Mouse (Mus musculus) embryonic facial prominence, embryonic 11.5 days (tissue): ENCODE results near the gene Stxbp1. TPM values are rescaled to one million over a fixed set of nuclear protein-coding genes. Genes with fewer than 3 reads are reported as not detected.
A peak's percentile ranks its signal among the peaks of the same experiment; 100 is the strongest.

Source experiments
- ATAC-seq: fragments of 200-750 bp; cut with Nextera tagmentation; replicated peaks from 2 replicates; pipeline ENCODE4 v1.8.0; 2017; ENCODE audit warnings: low read depth; ENCODE audit not compliant: insufficient number of reproducible peaks, low FRiP score, low TSS enrichment
- DNase-seq: peaks from one replicate; pipeline ENCODE4 v3.0.0-alpha.2; 2015; ENCODE audit warnings: low spot score
- H3K27ac ChIP-seq: fragments of 300-500 bp; sonication (generic); replicated peaks from 2 replicates; pipeline ENCODE4 v1.5.1; 2014; ENCODE audit warnings: mild to moderate bottlenecking, low read depth, low read length, control low read depth
- H3K27me3 ChIP-seq: fragments of 300-500 bp; sonication (generic); 2 replicates; pipeline ENCODE4 v1.6.1; 2014; ENCODE audit warnings: mild to moderate bottlenecking, low read length, moderate library complexity, mixed read lengths; ENCODE audit not compliant: control insufficient read depth, insufficient read depth
- H3K36me3 ChIP-seq: fragments of 300-500 bp; sonication (generic); replicated peaks from 2 replicates; pipeline ENCODE4 v1.6.1; 2014; ENCODE audit warnings: low read depth, mild to moderate bottlenecking, low read length, moderate library complexity, mixed read lengths; ENCODE audit not compliant: control insufficient read depth, insufficient read depth
- H3K4me1 ChIP-seq: fragments of 300-500 bp; sonication (generic); 2 replicates; pipeline ENCODE4 v1.6.1; 2014; ENCODE audit warnings: low read length, mixed read lengths; ENCODE audit not compliant: control insufficient read depth, insufficient read depth
- H3K4me2 ChIP-seq: fragments of 300-500 bp; sonication (generic); 2 replicates; pipeline ENCODE4 v1.6.1; 2014; ENCODE audit warnings: low read depth, mild to moderate bottlenecking, control low read depth, low read length, moderate library complexity
- H3K4me3 ChIP-seq: fragments of 300-500 bp; sonication (generic); 2 replicates; pipeline ENCODE4 v1.5.1; 2014; ENCODE audit warnings: low read depth, low read length, control low read depth
- H3K9ac ChIP-seq: fragments of 300-500 bp; sonication (generic); replicated peaks from 2 replicates; pipeline ENCODE4 v1.6.1; 2014; ENCODE audit warnings: mild to moderate bottlenecking, control low read depth, low read length
- H3K9me3 ChIP-seq: fragments of 300-500 bp; sonication (generic); replicated peaks from 2 replicates; pipeline ENCODE4 v1.6.1; 2016; ENCODE audit warnings: mild to moderate bottlenecking, low read length, inconsistent platforms, mixed read lengths; ENCODE audit not compliant: control insufficient read depth
- WGBS: fragments of 180-500 bp; shearing (Covaris S2); extraction: QIAGEN DNeasy Blood & Tissue Kit; methylation state at CpG from one replicate; pipeline ENCODE4 v1.1.7; 2014; 5-methylcytosine and 5-hydroxymethylcytosine counted together
- polyA plus RNA-seq: library from polyadenylated mRNA; unstranded; fragments of >200 nt; fragmentation: Nextera tagmentation; extraction: Ambion mirVana; gene quantifications from 2 replicates; pipeline ENCODE4 v1.2.1, GENCODE M21; 2014

Gene Stxbp1
- polyA plus RNA-seq, 1 experiment from 2014 or later = 22.0 TPM

DNA sequence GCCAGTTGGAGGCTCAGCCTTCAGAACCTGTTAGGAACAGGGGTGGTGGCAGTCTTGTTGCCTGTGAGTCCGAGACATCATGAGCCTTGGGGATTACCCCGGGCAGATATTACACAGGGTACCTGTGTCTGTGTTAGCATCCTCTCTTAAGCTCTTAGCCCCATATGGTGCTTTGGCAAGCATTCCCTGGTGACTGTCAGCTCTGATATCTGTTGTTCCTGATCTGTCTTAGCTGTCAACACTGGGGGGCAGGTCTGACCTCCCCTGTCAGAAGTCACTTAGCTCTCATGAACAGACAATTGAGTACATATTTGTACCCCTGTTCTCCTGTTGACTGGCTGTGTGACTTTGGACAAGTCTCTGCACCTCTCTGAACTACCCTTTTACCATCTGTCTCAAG is 88.0 kb downstream of the Stxbp1 start:
- no peak for DNase-seq

DNA sequence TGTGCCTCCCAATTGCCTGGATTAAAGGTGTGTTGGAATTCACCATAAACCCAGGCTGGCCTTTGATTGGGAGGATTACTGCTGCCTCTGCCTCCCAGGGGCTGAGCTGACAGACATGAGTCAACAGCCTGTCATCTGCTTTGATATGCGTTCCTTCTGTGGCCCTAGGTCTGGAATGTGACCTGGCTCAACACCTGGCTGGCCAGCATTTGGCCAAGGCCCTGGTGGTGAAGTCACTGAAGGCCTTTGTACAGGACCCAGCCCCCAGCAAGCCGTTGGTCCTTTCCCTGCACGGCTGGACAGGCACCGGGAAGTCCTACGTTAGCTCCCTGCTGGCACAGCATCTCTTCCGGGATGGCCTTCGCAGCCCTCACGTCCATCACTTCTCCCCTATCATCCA is 88.5 kb downstream of the Stxbp1 start:
- peaks cover 3% of the 10 kb centered on the region for H3K36me3 ChIP-seq
- 76% methylated on average over 8 of the region's 8 CpGs for WGBS
- H3K4me2 ChIP-seq = no peak overlapping the region
- no peak overlapping the region for H3K9ac ChIP-seq
- H3K27ac ChIP-seq = no peak overlapping the region; the same call in 1 of the 2 replicates
- H3K4me1 ChIP-seq = no peaks in the 10 kb centered on the region
- H3K27me3 ChIP-seq = no peaks in the 10 kb centered on the region
- no peaks in the 10 kb centered on the region for H3K9me3 ChIP-seq
- ATAC-seq (no peak), DNase-seq (no peak)
- no peak overlapping the region for H3K4me3 ChIP-seq

More for the DNA sequence above, 88.0 kb downstream of the Stxbp1 start:
- Histone ChIP-seq H3K27me3 (no peaks in the 10 kb centered on the region), H3K4me2 (no peak overlapping the region), H3K27ac (no peak overlapping the region; the same call in 1 of the 2 replicates), H3K4me3 (no peak overlapping the region), H3K36me3 (peaks cover 3% of the 10 kb centered on the region), H3K9me3 (no peaks in the 10 kb centered on the region), H3K9ac (no peak overlapping the region), H3K4me1 (no peaks in the 10 kb centered on the region)
- 92% methylated on average over 2 of the region's 2 CpGs for WGBS
- ATAC-seq = no peak

DNA sequence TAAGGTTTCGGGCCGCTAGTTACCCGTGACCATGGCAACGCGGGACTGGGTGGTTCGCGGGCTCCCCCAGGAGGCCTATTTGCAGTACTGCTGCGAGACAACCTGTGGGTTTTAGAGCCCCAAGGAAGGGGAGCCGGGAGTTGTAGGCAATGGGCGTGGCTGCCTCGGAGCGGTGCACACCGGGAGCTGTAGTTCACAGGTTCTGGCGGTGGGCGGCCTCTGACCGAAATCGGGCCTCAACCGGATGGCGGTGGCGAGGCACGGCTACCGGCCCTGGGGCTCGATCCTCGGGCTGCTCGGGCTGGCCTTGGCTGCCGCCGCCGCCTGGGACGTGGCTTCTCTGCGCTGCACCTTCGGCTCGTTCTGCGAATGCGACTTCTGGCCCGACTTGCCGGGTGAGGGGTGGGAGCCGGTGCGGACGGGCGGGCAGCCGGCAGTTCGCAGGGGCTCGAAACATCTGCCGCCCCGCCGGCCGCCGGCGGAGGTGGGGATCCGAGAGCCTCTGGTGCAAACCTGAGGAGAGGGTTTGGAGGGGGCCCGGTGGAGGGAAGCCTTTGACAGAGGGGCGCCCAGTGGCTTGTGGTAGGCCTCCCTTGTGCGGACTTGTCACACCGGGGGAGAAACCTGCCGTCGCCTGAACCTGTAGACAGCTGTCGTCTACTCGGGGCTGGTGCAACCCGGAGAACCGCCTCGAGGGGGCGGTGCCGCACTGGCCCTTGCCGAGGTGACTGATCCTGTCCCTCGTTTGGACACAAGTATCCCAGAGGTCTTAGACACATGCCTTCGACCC is 89.8 kb downstream of the Stxbp1 start, which contains the start of gene Tor2a:
Gene Tor2a (plus strand): TSS at position 179 of the 790 bp plus-strand sequence.
- Histone ChIP-seq H3K27ac (peak within 1 kb of the TSS; percentile 79), H3K4me1 (no peaks in the 10 kb centered on the region), H3K27me3 (no peaks in the 10 kb centered on the region), H3K4me2 (peak within 1 kb of the TSS; percentile 56), H3K4me3 (peak within 1 kb of the TSS; percentile 62), H3K36me3 (peaks cover 6% of the 10 kb centered on the region), H3K9me3 (no peaks in the 10 kb centered on the region), H3K9ac (peak within 1 kb of the TSS; percentile 82)
- ATAC-seq (peak; percentile 72), DNase-seq (peak; percentile 99)
- under 1% methylated on average over 66 of the region's 66 CpGs for WGBS

DNA sequence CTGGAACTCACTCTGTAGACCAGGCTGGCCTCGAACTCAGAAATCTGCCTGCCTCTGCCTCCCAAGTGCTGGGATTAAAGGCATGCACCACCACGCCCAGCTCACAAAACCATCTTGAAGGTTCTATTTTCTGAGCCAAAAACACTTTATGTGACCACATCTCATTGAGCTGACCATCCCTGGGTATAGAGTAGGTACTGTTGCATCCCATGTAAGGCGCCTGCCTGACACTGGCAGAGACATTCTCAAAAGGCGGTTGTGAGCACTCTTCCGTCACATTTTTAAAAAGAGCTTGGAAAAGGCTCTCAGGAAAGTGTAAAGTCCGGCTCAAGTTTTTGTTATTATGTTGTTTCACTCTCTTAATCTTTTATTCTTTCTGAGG is 90.4 kb downstream of the Stxbp1 start:
- no peaks in the 10 kb centered on the region for H3K9me3 ChIP-seq
- peaks cover 6% of the 10 kb centered on the region for H3K36me3 ChIP-seq
- H3K4me1 ChIP-seq = no peaks in the 10 kb centered on the region; the same call in 1 of the 2 replicates
- ATAC-seq (no peak), DNase-seq (no peak)
- no peaks in the 10 kb centered on the region for H3K27me3 ChIP-seq
- H3K9ac ChIP-seq = no peak overlapping the region
- no peak overlapping the region for H3K27ac ChIP-seq
- H3K4me3 ChIP-seq = no peak overlapping the region; the same call in 1 of the 2 replicates
- no peak overlapping the region for H3K4me2 ChIP-seq
- WGBS = 23% methylated on average over 5 of the region's 6 CpGs

DNA sequence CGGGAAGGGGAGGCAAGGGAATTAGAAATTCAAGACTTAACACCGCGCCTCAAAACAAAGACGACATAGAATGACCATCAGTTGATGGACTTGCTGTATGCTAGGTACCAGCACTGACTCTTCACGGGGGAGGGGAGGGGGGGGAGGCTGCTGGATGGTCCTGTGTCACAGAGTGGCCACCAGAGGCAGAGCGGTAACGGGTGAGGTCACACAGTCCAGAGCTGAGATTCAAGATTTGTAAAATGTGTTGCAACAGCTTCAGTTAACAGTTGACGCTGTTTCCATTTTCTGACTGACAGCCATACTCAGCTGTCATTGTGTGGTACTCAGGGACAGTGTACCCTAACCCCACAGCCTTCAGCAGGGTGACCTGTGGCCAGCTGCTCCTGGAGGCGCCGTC is 94.9 kb downstream of the Stxbp1 start:
- H3K4me3 ChIP-seq = no peak overlapping the region
- no peaks in the 10 kb centered on the region for H3K27me3 ChIP-seq
- no peak for DNase-seq
- H3K9me3 ChIP-seq = no peaks in the 10 kb centered on the region
- no peak overlapping the region for H3K9ac ChIP-seq
- no peak for ATAC-seq
- peaks cover 4% of the 10 kb centered on the region; the same call in 1 of the 2 replicates for H3K36me3 ChIP-seq
- no peak overlapping the region for H3K27ac ChIP-seq
- peaks cover 4% of the 10 kb centered on the region; the same call in 1 of the 2 replicates for H3K4me1 ChIP-seq
- WGBS = 69% methylated on average over 10 of the region's 10 CpGs
- no peak overlapping the region for H3K4me2 ChIP-seq

DNA sequence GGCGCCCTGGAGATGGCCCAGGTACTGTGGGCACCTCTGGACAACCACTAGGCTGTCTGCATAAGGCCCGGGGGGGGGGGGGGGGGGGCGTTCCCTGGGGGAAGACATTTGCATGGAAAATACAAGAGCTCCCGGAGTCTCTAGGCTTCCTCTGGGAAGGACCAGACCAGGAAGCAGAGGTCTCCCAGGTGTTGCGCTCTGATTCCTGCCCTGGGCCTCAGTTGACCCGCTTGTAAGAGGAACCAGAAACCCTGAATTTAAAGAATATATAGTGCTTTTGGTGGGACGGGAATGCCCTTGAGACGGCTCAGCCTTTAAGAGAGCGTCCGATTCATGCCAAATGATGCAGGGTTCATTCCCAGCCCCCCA is 95.4 kb downstream of the Stxbp1 start:
- no peak for ATAC-seq
- WGBS = 18% methylated on average over 9 of the region's 10 CpGs
- Histone ChIP-seq H3K9ac (peak overlapping the region; percentile 26), H3K27ac (peak overlapping the region; percentile 35; the same call in 1 of the 2 replicates), H3K27me3 (no peaks in the 10 kb centered on the region), H3K9me3 (no peaks in the 10 kb centered on the region), H3K4me1 (peaks cover 4% of the 10 kb centered on the region; the same call in 1 of the 2 replicates), H3K36me3 (peaks cover 4% of the 10 kb centered on the region; the same call in 1 of the 2 replicates), H3K4me3 (peak overlapping the region; percentile 34), H3K4me2 (peak overlapping the region; percentile 64)
- DNase-seq = no peak

DNA sequence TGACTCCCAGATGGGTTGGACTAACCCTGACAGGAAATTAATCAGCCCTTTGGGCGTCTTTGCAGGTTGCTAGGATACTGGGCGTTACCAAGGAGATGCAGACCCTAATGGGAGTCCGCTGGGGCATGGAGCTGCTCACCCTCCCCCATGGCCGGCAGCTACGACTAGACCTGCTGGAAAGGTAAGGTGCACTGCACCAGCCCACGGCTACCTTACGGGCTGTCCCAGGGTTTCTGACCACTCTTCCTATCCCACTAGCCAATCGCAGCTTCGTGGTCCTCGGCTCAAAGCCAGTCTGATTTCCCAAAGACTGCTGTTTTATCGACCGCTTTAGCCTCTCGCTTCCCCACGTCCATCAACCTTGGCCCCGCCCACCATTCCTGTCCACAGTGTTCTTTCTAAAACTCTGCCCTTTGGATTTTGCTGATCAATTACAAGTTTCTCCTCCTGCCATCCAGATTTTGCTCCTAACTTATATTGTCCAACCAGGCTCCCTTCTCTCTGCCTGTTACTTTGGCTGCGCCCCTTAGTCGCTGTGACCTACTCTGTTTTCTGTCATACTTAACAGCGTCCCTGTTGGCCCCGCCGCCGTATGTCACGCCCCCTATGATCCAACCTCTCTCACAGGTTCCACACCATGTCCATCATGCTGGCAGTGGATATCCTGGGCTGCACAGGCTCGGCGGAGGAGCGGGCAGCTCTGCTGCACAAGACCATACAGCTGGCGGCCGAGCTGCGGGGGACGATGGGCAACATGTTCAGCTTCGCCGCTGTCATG is 96.0 kb downstream of the Stxbp1 start:
- WGBS = 3% methylated on average over 31 of the region's 31 CpGs
- peak; percentile 85 for ATAC-seq
- peak overlapping the region; percentile 34 for H3K4me3 ChIP-seq
- H3K9me3 ChIP-seq = no peaks in the 10 kb centered on the region
- H3K36me3 ChIP-seq = peaks cover 4% of the 10 kb centered on the region; the same call in 1 of the 2 replicates
- DNase-seq = peak; percentile 80
- peak overlapping the region; percentile 26 for H3K9ac ChIP-seq
- peaks cover 4% of the 10 kb centered on the region; the same call in 1 of the 2 replicates for H3K4me1 ChIP-seq
- peak overlapping the region; percentile 35; the same call in 1 of the 2 replicates for H3K27ac ChIP-seq
- H3K27me3 ChIP-seq = no peaks in the 10 kb centered on the region
- H3K4me2 ChIP-seq = peak overlapping the region; percentile 64
